Mouse (Mus musculus): ENCODE data around the gene Riok2. TPM values are rescaled to one million over a fixed set of nuclear protein-coding genes. Genes with fewer than 3 reads are reported as not detected.
A peak's percentile ranks its signal among the peaks of the same experiment; 100 is the strongest.

Riok2 gene
- polyA plus RNA-seq, 1 experiment from 2014 or later, result 26.0 TPM

DNA sequence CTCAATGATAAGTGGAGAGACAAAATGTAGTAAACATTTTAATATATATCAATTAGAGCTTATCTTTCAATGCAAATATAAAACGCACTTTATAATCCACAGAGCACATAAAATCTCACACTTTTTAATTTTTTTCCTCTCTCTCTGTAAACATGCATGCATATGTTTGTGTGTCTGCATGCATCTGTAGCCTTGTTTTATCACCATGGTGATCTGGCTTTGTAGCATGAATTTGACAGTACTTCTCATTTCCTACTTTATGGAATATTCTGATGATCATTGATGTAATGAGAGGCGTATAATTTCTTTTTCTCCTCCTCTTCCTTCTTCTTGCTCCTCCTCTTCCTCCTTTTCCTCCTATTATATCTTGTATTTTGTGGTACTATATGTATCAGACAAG is 38.1 kb downstream of the Riok2 start:
- no peak overlapping the region for H3K4me2 ChIP-seq (ENCODE audit: low read depth, low read length)
- no peak overlapping the region for H3K9ac ChIP-seq (ENCODE audit: low read depth, low read length)
- DNase-seq (ENCODE audit: low spot score) (no peak), ATAC-seq (ENCODE audit: low read depth) (no peak)
- no peaks in the 10 kb centered on the region for H3K36me3 ChIP-seq (ENCODE audit: control insufficient read depth, insufficient read depth, low read length)
- H3K4me1 ChIP-seq (ENCODE audit: control insufficient read depth, insufficient read depth, low read length), result peaks cover 9% of the 10 kb centered on the region
- H3K27me3 ChIP-seq (replicated peaks; ENCODE audit: control insufficient read depth, insufficient read depth, low read length), result no peaks in the 10 kb centered on the region
- H3K4me3 ChIP-seq (ENCODE audit: low read depth, low read length), result no peak overlapping the region
- H3K9me3 ChIP-seq (ENCODE audit: control insufficient read depth, low read length), result no peaks in the 10 kb centered on the region
- H3K27ac ChIP-seq (replicated peaks; ENCODE audit: low read depth, low read length), result no peak overlapping the region
- WGBS, result 91% methylated on average over 2 of the region's 2 CpGs

DNA sequence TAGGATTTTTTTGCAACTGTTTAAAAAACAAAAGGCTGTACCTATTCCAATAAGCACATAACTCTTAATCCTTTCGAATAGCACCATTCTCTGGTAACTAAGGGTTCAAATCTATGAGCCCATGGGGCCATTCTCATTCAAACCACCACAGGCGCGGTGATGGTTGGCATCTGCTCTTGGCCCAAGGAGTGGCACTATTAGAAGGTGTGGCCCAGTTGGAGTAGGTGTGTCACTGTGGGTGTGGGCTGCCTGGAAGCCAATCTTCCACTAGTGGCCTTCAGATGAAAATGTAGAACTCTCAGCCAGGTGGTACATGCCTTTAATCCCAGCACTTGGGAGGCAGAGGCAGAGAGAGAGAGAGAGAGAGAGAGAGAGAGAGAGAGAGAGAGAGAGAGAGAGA is 40.1 kb downstream of the Riok2 start:
- Histone ChIP-seq H3K9ac (ENCODE audit: low read depth, low read length) (no peak overlapping the region), H3K4me1 (ENCODE audit: control insufficient read depth, insufficient read depth, low read length) (peaks cover 4% of the 10 kb centered on the region), H3K9me3 (ENCODE audit: control insufficient read depth, low read length) (no peaks in the 10 kb centered on the region), H3K27ac (replicated peaks; ENCODE audit: low read depth, low read length) (no peak overlapping the region), H3K4me2 (ENCODE audit: low read depth, low read length) (no peak overlapping the region), H3K4me3 (ENCODE audit: low read depth, low read length) (no peak overlapping the region), H3K36me3 (ENCODE audit: control insufficient read depth, insufficient read depth, low read length) (no peaks in the 10 kb centered on the region), H3K27me3 (replicated peaks; ENCODE audit: control insufficient read depth, insufficient read depth, low read length) (no peaks in the 10 kb centered on the region)
- WGBS, result 96% methylated on average over 3 of the region's 3 CpGs
- ATAC-seq (ENCODE audit: low read depth), result no peak
- no peak for DNase-seq (ENCODE audit: low spot score)

DNA sequence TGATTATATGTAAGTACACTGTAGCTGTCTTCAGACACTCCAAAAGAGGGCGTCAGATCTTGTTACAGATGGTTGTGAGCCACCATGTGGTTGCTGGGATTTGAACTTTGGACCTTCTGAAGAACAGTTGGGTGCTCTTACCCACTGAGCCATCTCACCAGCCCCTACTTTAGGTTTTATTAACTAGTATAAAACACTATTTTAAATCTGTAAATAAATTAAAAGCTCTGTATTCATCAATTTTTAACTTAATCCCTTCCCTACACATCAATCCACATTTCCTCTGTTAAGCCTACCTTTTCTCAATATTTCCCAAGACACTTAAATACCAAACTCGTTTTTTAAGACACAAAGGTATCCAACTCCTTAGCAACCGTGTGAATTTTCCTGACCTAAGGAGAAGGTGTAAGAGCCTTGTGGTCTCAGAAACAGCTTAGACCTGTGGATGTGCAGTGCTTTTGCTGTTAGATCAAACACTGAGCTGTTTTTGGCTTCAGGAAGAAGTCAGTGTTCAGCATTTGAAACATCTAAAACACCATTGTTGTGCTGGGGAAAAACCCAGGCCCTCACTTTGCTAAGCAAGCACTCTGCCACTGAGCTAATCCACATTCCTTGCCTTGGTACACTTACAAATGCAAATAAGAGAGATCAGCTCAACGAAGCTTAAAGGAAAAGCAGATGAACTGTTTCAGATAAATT is 50.6 kb downstream of the Riok2 start:
- Histone ChIP-seq H3K27ac (replicated peaks; ENCODE audit: low read depth, low read length) (no peak overlapping the region), H3K9me3 (ENCODE audit: control insufficient read depth, low read length) (no peaks in the 10 kb centered on the region), H3K36me3 (ENCODE audit: control insufficient read depth, insufficient read depth, low read length) (no peaks in the 10 kb centered on the region), H3K4me1 (ENCODE audit: control insufficient read depth, insufficient read depth, low read length) (no peaks in the 10 kb centered on the region), H3K4me2 (ENCODE audit: low read depth, low read length) (no peak overlapping the region), H3K9ac (ENCODE audit: low read depth, low read length) (no peak overlapping the region), H3K27me3 (replicated peaks; ENCODE audit: control insufficient read depth, insufficient read depth, low read length) (no peaks in the 10 kb centered on the region), H3K4me3 (ENCODE audit: low read depth, low read length) (no peak overlapping the region)
- no peak for ATAC-seq (ENCODE audit: low read depth)
- 34% methylated on average over 4 of the region's 4 CpGs for WGBS
- DNase-seq (ENCODE audit: low spot score), result no peak

DNA sequence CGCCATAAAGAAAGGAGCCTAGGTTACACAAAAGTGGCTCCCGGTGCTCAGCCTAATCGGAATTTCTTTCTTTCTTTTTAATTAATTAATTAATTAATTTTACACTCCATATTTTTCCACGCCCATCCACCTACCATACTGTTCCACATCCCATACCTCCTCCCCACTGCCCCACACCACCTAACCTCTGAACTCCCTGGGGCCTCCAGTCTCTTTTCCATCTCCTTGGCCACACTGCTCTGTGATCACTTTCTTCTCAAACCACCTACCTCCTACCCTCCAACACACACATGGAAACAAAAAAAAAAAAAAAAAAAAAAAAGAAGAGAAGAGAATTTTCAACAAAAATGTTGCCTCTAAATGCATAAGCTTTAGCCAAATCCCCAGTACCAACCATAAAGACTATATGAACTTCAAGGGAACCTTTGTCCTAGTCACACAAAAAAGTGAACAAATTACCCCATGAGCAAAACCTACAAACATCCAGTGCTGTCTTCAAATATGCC is 51.3 kb downstream of the Riok2 start:
- H3K4me3 ChIP-seq (ENCODE audit: low read depth, low read length), result no peak overlapping the region
- H3K9me3 ChIP-seq (ENCODE audit: control insufficient read depth, low read length), result no peaks in the 10 kb centered on the region
- H3K27ac ChIP-seq (replicated peaks; ENCODE audit: low read depth, low read length), result no peak overlapping the region
- WGBS, result 47% methylated on average over 4 of the region's 4 CpGs
- no peaks in the 10 kb centered on the region for H3K36me3 ChIP-seq (ENCODE audit: control insufficient read depth, insufficient read depth, low read length)
- no peak overlapping the region for H3K4me2 ChIP-seq (ENCODE audit: low read depth, low read length)
- DNase-seq (ENCODE audit: low spot score) (no peak), ATAC-seq (ENCODE audit: low read depth) (no peak)
- no peak overlapping the region for H3K9ac ChIP-seq (ENCODE audit: low read depth, low read length)
- no peaks in the 10 kb centered on the region for H3K4me1 ChIP-seq (ENCODE audit: control insufficient read depth, insufficient read depth, low read length)
- H3K27me3 ChIP-seq (replicated peaks; ENCODE audit: control insufficient read depth, insufficient read depth, low read length), result no peaks in the 10 kb centered on the region

DNA sequence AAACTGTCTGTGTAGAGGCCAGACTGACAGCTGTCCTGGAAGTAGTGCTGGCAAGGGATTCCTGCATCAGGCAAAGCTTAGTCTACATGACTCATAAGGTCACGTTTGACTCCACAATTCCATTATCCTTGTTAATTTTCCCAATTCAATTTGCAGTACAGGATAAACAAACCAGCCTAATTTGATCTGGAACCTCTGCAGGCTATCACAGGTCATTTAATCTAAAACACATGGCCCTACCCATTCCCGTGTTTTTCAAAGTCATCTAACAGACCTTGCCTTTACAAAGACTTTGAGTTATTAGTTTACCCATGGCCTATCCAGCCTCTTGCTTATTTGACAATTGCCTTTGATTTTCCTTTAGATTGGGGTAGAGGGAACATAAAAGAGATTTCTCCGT is 51.8 kb downstream of the Riok2 start:
- H3K36me3 ChIP-seq (ENCODE audit: control insufficient read depth, insufficient read depth, low read length), result no peaks in the 10 kb centered on the region
- no peaks in the 10 kb centered on the region for H3K27me3 ChIP-seq (replicated peaks; ENCODE audit: control insufficient read depth, insufficient read depth, low read length)
- ATAC-seq (ENCODE audit: low read depth) (no peak), DNase-seq (ENCODE audit: low spot score) (no peak)
- WGBS, result 39% methylated on average over 3 of the region's 3 CpGs
- no peak overlapping the region for H3K9ac ChIP-seq (ENCODE audit: low read depth, low read length)
- no peak overlapping the region for H3K4me2 ChIP-seq (ENCODE audit: low read depth, low read length)
- no peak overlapping the region for H3K4me3 ChIP-seq (ENCODE audit: low read depth, low read length)
- no peaks in the 10 kb centered on the region for H3K4me1 ChIP-seq (ENCODE audit: control insufficient read depth, insufficient read depth, low read length)
- H3K27ac ChIP-seq (replicated peaks; ENCODE audit: low read depth, low read length), result no peak overlapping the region
- H3K9me3 ChIP-seq (ENCODE audit: control insufficient read depth, low read length), result no peaks in the 10 kb centered on the region

DNA sequence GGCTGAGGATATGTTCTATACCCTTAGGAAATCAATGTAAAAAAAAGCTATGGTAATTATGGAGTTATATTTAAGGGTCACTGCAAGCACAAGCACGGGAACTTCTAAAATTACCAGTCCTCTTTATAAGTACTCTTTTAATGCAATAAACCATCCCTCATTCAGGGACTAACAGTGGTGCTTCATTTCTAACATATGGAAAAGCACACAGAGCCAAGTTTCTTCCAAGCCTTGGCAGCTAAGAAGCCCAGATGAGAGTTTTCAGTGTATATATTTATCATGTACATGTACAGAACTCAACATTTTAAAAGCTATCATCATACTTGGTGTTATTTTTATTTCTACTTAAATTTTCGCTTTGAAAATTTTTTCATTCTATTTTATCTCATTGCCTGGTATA is 54.8 kb downstream of the Riok2 start:
- 53% methylated on average over 2 of the region's 2 CpGs for WGBS
- H3K27me3 ChIP-seq (replicated peaks; ENCODE audit: control insufficient read depth, insufficient read depth, low read length), result no peaks in the 10 kb centered on the region
- ATAC-seq (ENCODE audit: low read depth) (0 out of 2 replicates have a peak, but pooled peaks have one; percentile 53), DNase-seq (ENCODE audit: low spot score) (peak; percentile 70)
- H3K4me3 ChIP-seq (ENCODE audit: low read depth, low read length), result no peak overlapping the region
- H3K27ac ChIP-seq (replicated peaks; ENCODE audit: low read depth, low read length), result no peak overlapping the region
- H3K9ac ChIP-seq (ENCODE audit: low read depth, low read length), result no peak overlapping the region
- H3K9me3 ChIP-seq (ENCODE audit: control insufficient read depth, low read length), result no peaks in the 10 kb centered on the region
- H3K4me2 ChIP-seq (ENCODE audit: low read depth, low read length), result no peak overlapping the region
- H3K36me3 ChIP-seq (ENCODE audit: control insufficient read depth, insufficient read depth, low read length), result no peaks in the 10 kb centered on the region
- no peaks in the 10 kb centered on the region for H3K4me1 ChIP-seq (ENCODE audit: control insufficient read depth, insufficient read depth, low read length)

DNA sequence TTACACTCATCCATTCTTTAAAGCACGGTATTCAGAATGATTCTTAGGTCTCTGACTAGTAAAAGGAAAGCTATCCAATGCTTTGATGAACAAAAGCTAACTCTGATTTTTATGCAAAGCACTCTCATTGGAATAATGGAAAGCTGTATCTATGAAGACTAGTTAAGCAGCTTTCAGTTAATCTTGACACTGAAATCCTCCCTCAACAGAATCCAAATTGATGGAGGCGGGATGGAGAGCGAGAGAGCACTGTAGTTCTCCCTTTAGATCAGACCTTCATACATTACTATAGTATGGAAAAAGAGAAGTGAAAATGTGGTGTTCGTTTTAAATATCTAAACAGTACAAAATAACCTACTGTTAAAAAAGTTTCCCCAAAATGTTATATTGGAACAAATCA is 59.6 kb downstream of the Riok2 start:
- no peak overlapping the region for H3K9ac ChIP-seq (ENCODE audit: low read depth, low read length)
- no peaks in the 10 kb centered on the region for H3K27me3 ChIP-seq (replicated peaks; ENCODE audit: control insufficient read depth, insufficient read depth, low read length)
- ATAC-seq (ENCODE audit: low read depth) (no peak), DNase-seq (ENCODE audit: low spot score) (no peak)
- no peak overlapping the region for H3K4me2 ChIP-seq (ENCODE audit: low read depth, low read length)
- H3K4me1 ChIP-seq (ENCODE audit: control insufficient read depth, insufficient read depth, low read length), result no peaks in the 10 kb centered on the region
- 69% methylated on average over 4 of the region's 4 CpGs for WGBS
- no peaks in the 10 kb centered on the region for H3K36me3 ChIP-seq (ENCODE audit: control insufficient read depth, insufficient read depth, low read length)
- H3K4me3 ChIP-seq (ENCODE audit: low read depth, low read length), result no peak overlapping the region
- H3K9me3 ChIP-seq (ENCODE audit: control insufficient read depth, low read length), result no peaks in the 10 kb centered on the region
- no peak overlapping the region for H3K27ac ChIP-seq (replicated peaks; ENCODE audit: low read depth, low read length)

DNA sequence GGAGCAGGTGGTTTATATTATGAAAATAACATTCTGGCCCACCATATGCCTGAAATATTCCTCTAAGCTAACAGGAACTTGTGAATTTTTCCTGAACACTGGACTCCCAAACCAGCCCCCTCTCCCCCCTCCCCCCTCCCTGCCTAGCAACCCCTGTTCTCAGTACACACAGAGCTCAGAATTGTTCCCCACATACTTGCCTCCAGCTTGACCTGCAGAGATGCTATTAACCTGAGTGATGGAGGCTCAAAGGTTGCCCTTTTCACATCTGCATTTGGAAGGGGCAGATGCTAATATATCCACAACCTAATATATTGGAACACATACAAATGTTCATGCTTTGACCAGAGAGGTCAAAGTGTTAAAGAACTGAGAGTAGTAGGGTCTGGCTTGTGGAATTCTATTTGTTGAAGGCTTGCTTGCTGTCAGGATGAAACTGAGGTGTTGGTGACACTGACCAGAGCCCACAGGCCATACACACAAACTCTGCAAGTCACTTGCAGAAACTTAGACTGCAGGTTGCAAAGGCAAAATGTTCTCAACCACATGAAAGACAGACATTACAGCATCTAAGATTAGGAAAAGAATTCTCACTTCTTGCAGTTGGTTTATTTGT is 64.6 kb downstream of the Riok2 start:
- H3K27ac ChIP-seq (replicated peaks; ENCODE audit: low read depth, low read length), result no peak overlapping the region
- no peaks in the 10 kb centered on the region for H3K27me3 ChIP-seq (replicated peaks; ENCODE audit: control insufficient read depth, insufficient read depth, low read length)
- H3K36me3 ChIP-seq (ENCODE audit: control insufficient read depth, insufficient read depth, low read length), result no peaks in the 10 kb centered on the region
- no peaks in the 10 kb centered on the region for H3K9me3 ChIP-seq (ENCODE audit: control insufficient read depth, low read length)
- H3K9ac ChIP-seq (ENCODE audit: low read depth, low read length), result no peak overlapping the region
- no peak overlapping the region for H3K4me2 ChIP-seq (ENCODE audit: low read depth, low read length)
- DNase-seq (ENCODE audit: low spot score) (no peak), ATAC-seq (ENCODE audit: low read depth) (no peak)
- no peaks in the 10 kb centered on the region; the same call in 1 of the 2 replicates for H3K4me1 ChIP-seq (ENCODE audit: control insufficient read depth, insufficient read depth, low read length)
- no peak overlapping the region for H3K4me3 ChIP-seq (ENCODE audit: low read depth, low read length)
